Mouse (Mus musculus): ENCODE results near the gene Aifm3.

- no peak for TF ChIP-seq POLR2A (IDR thresholded peaks at IDR 0.05; ENCODE audit: low read depth, low read length)
- no peak for TF ChIP-seq CTCF (IDR thresholded peaks at IDR 0.05; ENCODE audit: extremely low read depth, insufficient read depth, insufficient read length, insufficient replicate concordance)
Observed at GRCm38 (mm10) chr16:17481465-17481864, 7.9 kb upstream of the Aifm3 start.
